Mouse (Mus musculus) heart, embryonic 15.5 days (tissue): Measurements from ENCODE around the gene Prkab2. TPM values are rescaled to one million over a fixed set of nuclear protein-coding genes. Genes with fewer than 3 reads are reported as not detected.

Experiments used
- ATAC-seq: fragments of 200-750 bp; cut with Nextera tagmentation; replicated peaks from 2 replicates; pipeline ENCODE4 v1.8.0; 2017; ENCODE audit warnings: low read depth, moderate TSS enrichment; ENCODE audit not compliant: insufficient number of reproducible peaks, insufficient read depth, low FRiP score
- H3K27ac ChIP-seq: fragments of 300-500 bp; sonication (generic); 2 replicates; pipeline ENCODE4 v1.5.1; 2015; ENCODE audit warnings: mild to moderate bottlenecking, inconsistent platforms
- H3K27me3 ChIP-seq: fragments of 300-500 bp; sonication (generic); 2 replicates; pipeline ENCODE4 v1.6.1; 2015; ENCODE audit warnings: inconsistent platforms
- H3K36me3 ChIP-seq: fragments of 300-500 bp; sonication (generic); 2 replicates; pipeline ENCODE4 v1.6.1; 2015; ENCODE audit warnings: mild to moderate bottlenecking, inconsistent platforms
- H3K4me1 ChIP-seq: fragments of 300-500 bp; sonication (generic); replicated peaks from 2 replicates; pipeline ENCODE4 v1.6.1; 2015; ENCODE audit warnings: inconsistent platforms
- H3K4me2 ChIP-seq: fragments of 300-500 bp; sonication (generic); 2 replicates; pipeline ENCODE4 v1.6.1; 2015; ENCODE audit warnings: inconsistent platforms, mild to moderate bottlenecking, moderate library complexity
- H3K4me3 ChIP-seq: fragments of 300-500 bp; sonication (generic); 2 replicates; pipeline ENCODE4 v1.5.1; 2015; ENCODE audit warnings: mild to moderate bottlenecking, inconsistent platforms
- H3K9ac ChIP-seq: fragments of 300-500 bp; sonication (generic); 2 replicates; pipeline ENCODE4 v1.6.1; 2015; ENCODE audit warnings: mild to moderate bottlenecking, inconsistent platforms
- H3K9me3 ChIP-seq: fragments of 300-500 bp; sonication (generic); replicated peaks from 2 replicates; pipeline ENCODE4 v1.6.1; 2016; ENCODE audit warnings: inconsistent platforms
- WGBS: fragments of 180-500 bp; shearing (Covaris S2); methylation state at CpG from one replicate; pipeline ENCODE4 v1.1.7; 2015; ENCODE audit warnings: mixed read lengths; 5-methylcytosine and 5-hydroxymethylcytosine counted together
- polyA plus RNA-seq: library from polyadenylated mRNA; unstranded; fragments of >200 nt; fragmentation: Nextera tagmentation; extraction: Ambion mirVana; gene quantifications from 2 replicates; pipeline ENCODE4 v1.2.1, GENCODE M21; 2015

Prkab2 gene
- polyA plus RNA-seq, 1 experiment from 2014 or later, result 14.0 TPM

- no peak overlapping the region for H3K4me3 ChIP-seq
- H3K36me3 ChIP-seq, result no peaks in the 10 kb centered on the region
- no peaks in the 10 kb centered on the region for H3K27me3 ChIP-seq
- H3K4me1 ChIP-seq, result peaks cover 26% of the 10 kb centered on the region
- H3K9me3 ChIP-seq, result no peaks in the 10 kb centered on the region
- H3K4me2 ChIP-seq, result no peak overlapping the region
- 88% methylated on average over 5 of the region's 5 CpGs for WGBS
- H3K9ac ChIP-seq, result no peak overlapping the region
- no peak for ATAC-seq
- no peak overlapping the region for H3K27ac ChIP-seq
These were observed 4.2 kb upstream of the Prkab2 start for GRCm38 (mm10) chr3:97653781-97654180.

- Histone ChIP-seq H3K27me3 (no peaks in the 10 kb centered on the region), H3K4me2 (no peak overlapping the region), H3K4me1 (peaks cover 31% of the 10 kb centered on the region), H3K4me3 (no peak overlapping the region), H3K9me3 (no peaks in the 10 kb centered on the region), H3K9ac (no peak overlapping the region), H3K36me3 (no peaks in the 10 kb centered on the region), H3K27ac (no peak overlapping the region)
- ATAC-seq, result no peak
- WGBS, result 85% methylated on average over 8 of the region's 8 CpGs
These were observed 3.1 kb upstream of the Prkab2 start for GRCm38 (mm10) chr3:97654901-97655300.

GRCm38 (mm10) chr3:97658426-97659193, 617 bp downstream of the Prkab2 start:
- H3K4me3 ChIP-seq, result peak overlapping the region; percentile 67
- H3K27me3 ChIP-seq, result no peaks in the 10 kb centered on the region
- peak overlapping the region; percentile 78 for H3K4me2 ChIP-seq
- H3K27ac ChIP-seq, result peak overlapping the region; percentile 81
- H3K9ac ChIP-seq, result peak overlapping the region; percentile 67
- H3K9me3 ChIP-seq, result no peaks in the 10 kb centered on the region
- WGBS, result under 1% methylated on average over 48 of the region's 50 CpGs
- peaks cover 26% of the 10 kb centered on the region for H3K4me1 ChIP-seq
- peak; percentile 83 for ATAC-seq
- H3K36me3 ChIP-seq, result peaks cover 4% of the 10 kb centered on the region

- H3K4me3 ChIP-seq, result 0 out of 2 replicates have a peak overlapping the region, but pooled peaks have one; percentile 67
These were observed 1.8 kb downstream of the Prkab2 start for GRCm38 (mm10) chr3:97659746-97660145.

GRCm38 (mm10) chr3:97661206-97661605, 3.2 kb downstream of the Prkab2 start:
- no peak overlapping the region for H3K9ac ChIP-seq

More at GRCm38 (mm10) chr3:97659746-97660145, 1.8 kb downstream of the Prkab2 start:
- H3K4me2 ChIP-seq, result peak overlapping the region; percentile 78
- no peak for ATAC-seq
- H3K9ac ChIP-seq, result no peak overlapping the region
- H3K4me1 ChIP-seq, result peaks cover 26% of the 10 kb centered on the region
- 77% methylated on average over 7 of the region's 7 CpGs for WGBS
- no peak overlapping the region for H3K27ac ChIP-seq
- H3K27me3 ChIP-seq, result no peaks in the 10 kb centered on the region
- H3K9me3 ChIP-seq, result no peaks in the 10 kb centered on the region
- peaks cover 14% of the 10 kb centered on the region for H3K36me3 ChIP-seq

GRCm38 (mm10) chr3:97665525-97665924, 7.5 kb downstream of the Prkab2 start:
- 0 out of 2 replicates have a peak overlapping the region, but pooled peaks have one; percentile 13 for H3K27ac ChIP-seq
- H3K9ac ChIP-seq, result no peak overlapping the region

More at GRCm38 (mm10) chr3:97661206-97661605, 3.2 kb downstream of the Prkab2 start:
- no peak for ATAC-seq
- Histone ChIP-seq H3K27ac (no peak overlapping the region), H3K9me3 (no peaks in the 10 kb centered on the region), H3K36me3 (peaks cover 14% of the 10 kb centered on the region), H3K27me3 (no peaks in the 10 kb centered on the region), H3K4me2 (no peak overlapping the region), H3K4me3 (no peak overlapping the region), H3K4me1 (peaks cover 32% of the 10 kb centered on the region)
- 51% methylated on average over 8 of the region's 8 CpGs for WGBS

GRCm38 (mm10) chr3:97666154-97666553, 8.2 kb downstream of the Prkab2 start:
- Histone ChIP-seq H3K4me2 (no peak overlapping the region), H3K9ac (no peak overlapping the region), H3K9me3 (no peaks in the 10 kb centered on the region), H3K27ac (0 out of 2 replicates have a peak overlapping the region, but pooled peaks have one; percentile 13), H3K27me3 (no peaks in the 10 kb centered on the region), H3K4me3 (no peak overlapping the region), H3K4me1 (peaks cover 29% of the 10 kb centered on the region), H3K36me3 (peaks cover 39% of the 10 kb centered on the region)
- WGBS, result 48% methylated on average over 8 of the region's 8 CpGs
- ATAC-seq, result no peak

More at GRCm38 (mm10) chr3:97665525-97665924, 7.5 kb downstream of the Prkab2 start:
- no peak overlapping the region for H3K4me2 ChIP-seq
- peaks cover 31% of the 10 kb centered on the region for H3K4me1 ChIP-seq
- no peaks in the 10 kb centered on the region for H3K27me3 ChIP-seq
- H3K36me3 ChIP-seq, result peaks cover 33% of the 10 kb centered on the region
- H3K4me3 ChIP-seq, result no peak overlapping the region
- H3K9me3 ChIP-seq, result no peaks in the 10 kb centered on the region
- no peak for ATAC-seq
- WGBS, result 52% methylated on average over 9 of the region's 9 CpGs

- no peak overlapping the region for H3K4me3 ChIP-seq
- no peaks in the 10 kb centered on the region for H3K9me3 ChIP-seq
- ATAC-seq, result no peak
- H3K36me3 ChIP-seq, result peaks cover 48% of the 10 kb centered on the region
- WGBS, result 36% methylated on average over 14 of the region's 14 CpGs
- no peak overlapping the region for H3K27ac ChIP-seq
- H3K4me2 ChIP-seq, result no peak overlapping the region
- H3K4me1 ChIP-seq, result peaks cover 24% of the 10 kb centered on the region
- no peak overlapping the region for H3K9ac ChIP-seq
- no peaks in the 10 kb centered on the region for H3K27me3 ChIP-seq
These were observed 9.2 kb downstream of the Prkab2 start for GRCm38 (mm10) chr3:97667093-97667675.

GRCm38 (mm10) chr3:97674644-97675110, 16.7 kb downstream of the Prkab2 start, which contains the start of gene Gm17651:
Gene Gm17651 (minus strand): TSS chr3:97674694.
- 67% methylated on average over 7 of the region's 7 CpGs for WGBS
- ATAC-seq, result no peak
- Histone ChIP-seq H3K4me3 (no peak within 1 kb of the TSS), H3K27ac (no peak within 1 kb of the TSS), H3K9ac (no peak within 1 kb of the TSS), H3K4me2 (no peak within 1 kb of the TSS), H3K27me3 (no peaks in the 10 kb centered on the region), H3K36me3 (peaks cover 27% of the 10 kb centered on the region), H3K9me3 (no peaks in the 10 kb centered on the region), H3K4me1 (no peaks in the 10 kb centered on the region)

GRCm38 (mm10) chr3:97676126-97676525, 18.1 kb downstream of the Prkab2 start:
- no peak overlapping the region for H3K4me2 ChIP-seq
- peaks cover 13% of the 10 kb centered on the region for H3K36me3 ChIP-seq
- no peaks in the 10 kb centered on the region for H3K9me3 ChIP-seq
- no peak for ATAC-seq
- no peak overlapping the region for H3K27ac ChIP-seq
- H3K4me3 ChIP-seq, result no peak overlapping the region
- no peaks in the 10 kb centered on the region for H3K27me3 ChIP-seq
- WGBS, result 92% methylated on average over 3 of the region's 3 CpGs
- H3K4me1 ChIP-seq, result peaks cover 6% of the 10 kb centered on the region
- no peak overlapping the region for H3K9ac ChIP-seq

GRCm38 (mm10) chr3:97678416-97678815, 20.4 kb downstream of the Prkab2 start:
- no peaks in the 10 kb centered on the region for H3K9me3 ChIP-seq
- peaks cover 21% of the 10 kb centered on the region for H3K4me1 ChIP-seq
- no peak overlapping the region for H3K27ac ChIP-seq
- WGBS, result 93% methylated on average over 3 of the region's 3 CpGs
- H3K4me3 ChIP-seq, result no peak overlapping the region
- H3K9ac ChIP-seq, result no peak overlapping the region
- no peak for ATAC-seq
- no peak overlapping the region for H3K4me2 ChIP-seq
- H3K27me3 ChIP-seq, result no peaks in the 10 kb centered on the region
- H3K36me3 ChIP-seq, result 0 out of 2 replicates have a peak, but pooled peaks cover 1% of the 10 kb centered on the region
